Mouse (Mus musculus) midbrain, embryonic 11.5 days (tissue): ENCODE measurements around the gene Psmd5. TPM values are rescaled to one million over a fixed set of nuclear protein-coding genes. Genes with fewer than 3 reads are reported as not detected.

Source experiments
- ATAC-seq: fragments of 200-750 bp; cut with Nextera tagmentation; 2 replicates; pipeline ENCODE4 v1.8.0; 2017; ENCODE audit warnings: moderate TSS enrichment, moderate library complexity; ENCODE audit not compliant: low FRiP score
- DNase-seq: peaks from one replicate; pipeline ENCODE4 v3.0.0; 2015; ENCODE audit warnings: low spot score; ENCODE audit errors: missing footprints
- H3K27ac ChIP-seq: fragments of 300-500 bp; sonication (generic); 2 replicates; pipeline ENCODE4 v1.5.1; 2014; ENCODE audit warnings: low read depth, low read length
- H3K27me3 ChIP-seq: fragments of 300-500 bp; sonication (generic); 2 replicates; pipeline ENCODE4 v1.6.1; 2014; ENCODE audit warnings: mild to moderate bottlenecking, low read length, moderate library complexity, mixed read lengths; ENCODE audit not compliant: control insufficient read depth, insufficient read depth
- H3K36me3 ChIP-seq: fragments of 300-500 bp; sonication (generic); 2 replicates; pipeline ENCODE4 v1.6.1; 2014; ENCODE audit warnings: mild to moderate bottlenecking, low read length, moderate library complexity, mixed read lengths; ENCODE audit not compliant: control insufficient read depth, insufficient read depth
- H3K4me1 ChIP-seq: fragments of 300-500 bp; sonication (generic); 2 replicates; pipeline ENCODE4 v1.6.1; 2014; ENCODE audit warnings: low read length; ENCODE audit not compliant: control insufficient read depth, insufficient read depth
- H3K4me2 ChIP-seq: fragments of 300-500 bp; sonication (generic); 2 replicates; pipeline ENCODE4 v1.6.1; 2014; ENCODE audit warnings: mild to moderate bottlenecking, moderate library complexity
- H3K4me3 ChIP-seq: fragments of 300-500 bp; sonication (generic); 2 replicates; pipeline ENCODE4 v1.5.1; 2014; ENCODE audit warnings: low read depth, low read length
- H3K9ac ChIP-seq: fragments of 300-500 bp; sonication (generic); 2 replicates; pipeline ENCODE4 v1.6.1; 2014; ENCODE audit warnings: low read length
- H3K9me3 ChIP-seq: fragments of 300-500 bp; sonication (generic); 2 replicates; pipeline ENCODE4 v1.6.1; 2016; ENCODE audit warnings: low read length; ENCODE audit not compliant: control insufficient read depth
- WGBS: fragments of 180-500 bp; shearing (Covaris S2); extraction: QIAGEN DNeasy Blood & Tissue Kit; methylation state at CpG from one replicate; pipeline ENCODE4 v1.1.7; 2014; 5-methylcytosine and 5-hydroxymethylcytosine counted together
- polyA plus RNA-seq: library from polyadenylated mRNA; unstranded; fragments of >200 nt; fragmentation: Nextera tagmentation; extraction: Ambion mirVana; gene quantifications from 2 replicates; pipeline ENCODE4 v1.2.1, GENCODE M21; 2014

The Psmd5 gene
- polyA plus RNA-seq, 1 experiment from 2014 or later: 122 TPM

- 92% methylated on average over 4 of the region's 4 CpGs for whole genome bisulfite sequencing
- H3K9me3 ChIP-seq: no peaks in the 10 kb centered on the region
Observed at GRCm38 (mm10) chr2:34909719-34910118, 35.0 kb upstream of the Psmd5 start.

GRCm38 (mm10) chr2:34906861-34907604 lies 32.3 kb upstream of the Psmd5 start:
- WGBS: 51% methylated on average over 12 of the region's 12 CpGs
- no peak overlapping the region for H3K9ac ChIP-seq
- no peak overlapping the region for H3K27ac ChIP-seq
- no peak overlapping the region for H3K4me2 ChIP-seq
- H3K4me1 ChIP-seq: no peaks in the 10 kb centered on the region; the same call in 1 of the 2 replicates
- no peaks in the 10 kb centered on the region for H3K36me3 ChIP-seq
- no peak overlapping the region for H3K4me3 ChIP-seq
- DNase-seq: peak; percentile 80
- no peaks in the 10 kb centered on the region for H3K9me3 ChIP-seq
- ATAC-seq: no peak
- H3K27me3 ChIP-seq: peaks cover 3% of the 10 kb centered on the region

More at GRCm38 (mm10) chr2:34909719-34910118, 35.0 kb upstream of the Psmd5 start:
- DNase-seq (peak; percentile 45), ATAC-seq (no peak)
- H3K27ac ChIP-seq: no peak overlapping the region
- no peaks in the 10 kb centered on the region for H3K36me3 ChIP-seq
- peaks cover 23% of the 10 kb centered on the region for H3K27me3 ChIP-seq
- H3K4me2 ChIP-seq: no peak overlapping the region
- no peak overlapping the region for H3K4me3 ChIP-seq
- H3K4me1 ChIP-seq: peaks cover 6% of the 10 kb centered on the region
- H3K9ac ChIP-seq: no peak overlapping the region

DNA sequence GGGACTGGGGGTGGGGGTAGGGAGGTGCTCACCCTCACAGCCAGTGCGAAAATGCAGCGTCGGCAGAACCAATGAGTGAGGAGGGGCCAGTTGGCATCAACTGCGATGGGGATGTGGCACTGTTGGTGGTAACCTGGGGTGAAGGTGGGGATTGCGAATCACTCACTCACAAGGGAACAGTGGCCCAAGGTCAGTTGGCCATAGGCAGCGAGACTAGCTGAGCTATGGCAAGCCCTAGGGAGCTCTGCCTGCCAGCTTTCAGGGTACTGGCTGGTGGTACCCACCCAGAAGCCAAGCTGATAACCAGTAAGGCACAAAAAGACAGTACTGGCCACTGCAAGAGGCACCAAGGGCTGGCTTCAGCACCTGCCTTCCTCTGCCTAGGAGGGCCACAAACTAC lies 31.7 kb upstream of the Psmd5 start:
- H3K9ac ChIP-seq: no peak overlapping the region
- no peaks in the 10 kb centered on the region for H3K9me3 ChIP-seq
- no peaks in the 10 kb centered on the region; the same call in 1 of the 2 replicates for H3K27me3 ChIP-seq
- no peak for ATAC-seq
- no peak overlapping the region for H3K4me2 ChIP-seq
- 69% methylated on average over 6 of the region's 6 CpGs for WGBS
- peak; percentile 67 for DNase-seq
- H3K27ac ChIP-seq: no peak overlapping the region
- no peaks in the 10 kb centered on the region; the same call in 1 of the 2 replicates for H3K4me1 ChIP-seq
- no peaks in the 10 kb centered on the region for H3K36me3 ChIP-seq
- no peak overlapping the region for H3K4me3 ChIP-seq

DNA sequence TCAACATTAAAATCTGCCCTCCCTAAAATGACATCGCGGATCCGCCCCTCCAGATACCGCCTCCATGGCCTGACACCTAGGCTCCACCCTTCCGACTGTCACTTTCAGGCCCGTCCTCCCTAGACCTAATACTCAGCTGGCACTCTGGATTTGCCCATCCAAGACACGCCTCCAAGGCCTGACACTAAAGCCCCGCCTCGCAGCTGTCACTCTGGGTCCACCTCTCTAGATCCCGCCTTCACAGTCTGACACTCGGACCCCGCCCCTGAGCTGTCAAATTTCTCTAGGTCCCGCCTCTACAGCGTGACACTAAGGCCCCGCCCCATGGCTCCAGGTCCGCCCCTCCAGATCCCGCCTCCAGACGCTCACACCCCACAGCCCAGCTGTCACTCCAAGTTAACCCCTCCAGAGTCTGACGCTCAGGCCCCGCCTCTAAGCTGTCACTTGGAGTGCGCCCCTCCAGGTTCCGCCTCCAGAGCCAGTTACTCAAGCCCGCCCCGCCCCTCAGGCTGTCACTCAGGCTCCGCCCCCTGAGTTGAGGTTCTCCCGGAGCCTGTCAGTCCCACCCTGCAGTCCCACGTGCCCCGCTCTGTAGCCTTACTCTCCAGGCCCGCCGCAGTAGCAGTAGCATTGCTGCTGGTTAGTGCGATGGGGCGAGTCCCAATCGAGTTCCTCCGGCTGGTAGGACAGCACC lies 30.2 kb upstream of the Psmd5 start:
- H3K4me3 ChIP-seq: peak overlapping the region; percentile 23; the same call in 1 of the 2 replicates
- WGBS: under 1% methylated on average over 34 of the region's 34 CpGs
- no peaks in the 10 kb centered on the region for H3K27me3 ChIP-seq
- peak overlapping the region; percentile 47 for H3K4me2 ChIP-seq
- H3K27ac ChIP-seq: no peak overlapping the region
- ATAC-seq (peak; percentile 98), DNase-seq (peak; percentile 99)
- no peak overlapping the region for H3K9ac ChIP-seq
- no peaks in the 10 kb centered on the region; the same call in 1 of the 2 replicates for H3K4me1 ChIP-seq
- H3K36me3 ChIP-seq: no peaks in the 10 kb centered on the region
- H3K9me3 ChIP-seq: no peaks in the 10 kb centered on the region

- WGBS: 85% methylated on average over 4 of the region's 4 CpGs
- no peaks in the 10 kb centered on the region; the same call in 1 of the 2 replicates for H3K4me1 ChIP-seq
Observed at GRCm38 (mm10) chr2:34903652-34904405, 29.1 kb upstream of the Psmd5 start.

GRCm38 (mm10) chr2:34903191-34903590 lies 28.4 kb upstream of the Psmd5 start:
- Histone ChIP-seq H3K9ac (no peak overlapping the region), H3K27ac (no peak overlapping the region), H3K9me3 (no peaks in the 10 kb centered on the region), H3K4me3 (no peak overlapping the region), H3K36me3 (no peaks in the 10 kb centered on the region), H3K4me2 (no peak overlapping the region), H3K4me1 (no peaks in the 10 kb centered on the region; the same call in 1 of the 2 replicates), H3K27me3 (no peaks in the 10 kb centered on the region)
- ATAC-seq: no peak
- DNase-seq: peak; percentile 2
- WGBS: 91% methylated on average over 7 of the region's 7 CpGs

More at GRCm38 (mm10) chr2:34903652-34904405, 29.1 kb upstream of the Psmd5 start:
- Histone ChIP-seq H3K9ac (no peak overlapping the region), H3K9me3 (no peaks in the 10 kb centered on the region), H3K27ac (no peak overlapping the region), H3K27me3 (no peaks in the 10 kb centered on the region), H3K36me3 (no peaks in the 10 kb centered on the region), H3K4me3 (no peak overlapping the region), H3K4me2 (no peak overlapping the region)
- ATAC-seq: no peak
- DNase-seq: peak; percentile 74

GRCm38 (mm10) chr2:34902731-34903130 lies 28.0 kb upstream of the Psmd5 start:
- Histone ChIP-seq H3K4me3 (no peak overlapping the region), H3K9me3 (no peaks in the 10 kb centered on the region), H3K27ac (no peak overlapping the region), H3K4me1 (no peaks in the 10 kb centered on the region; the same call in 1 of the 2 replicates), H3K9ac (no peak overlapping the region), H3K4me2 (no peak overlapping the region), H3K36me3 (no peaks in the 10 kb centered on the region), H3K27me3 (no peaks in the 10 kb centered on the region)
- DNase-seq (peak; percentile 47), ATAC-seq (no peak)
- 89% methylated on average over 6 of the region's 6 CpGs for WGBS

GRCm38 (mm10) chr2:34901726-34902125 lies 27.0 kb upstream of the Psmd5 start:
- WGBS: 81% methylated on average over 4 of the region's 4 CpGs
- ATAC-seq (no peak), DNase-seq (peak; percentile 44)

More at GRCm38 (mm10) chr2:34901726-34902125, 27.0 kb upstream of the Psmd5 start:
- Histone ChIP-seq H3K27me3 (no peaks in the 10 kb centered on the region), H3K36me3 (no peaks in the 10 kb centered on the region), H3K9me3 (no peaks in the 10 kb centered on the region), H3K4me2 (no peak overlapping the region), H3K4me3 (no peak overlapping the region), H3K9ac (no peak overlapping the region), H3K4me1 (no peaks in the 10 kb centered on the region; the same call in 1 of the 2 replicates), H3K27ac (no peak overlapping the region)
